Mouse (Mus musculus) limb, embryonic 14.5 days (tissue): Measurements from ENCODE around the gene Stx6. TPM values are rescaled to one million over a fixed set of nuclear protein-coding genes. Genes with fewer than 3 reads are reported as not detected.
"Not testable (repeated sequence)": the region's sequence is repeated elsewhere in the genome, so short reads cannot be mapped to it uniquely, and the experiment has no call there.

ENCODE experiments used
- ATAC-seq: fragments of 200-750 bp; cut with Nextera tagmentation; 2 replicates; pipeline ENCODE4 v1.8.0; 2017; ENCODE audit warnings: low read depth, moderate number of reproducible peaks, moderate TSS enrichment; ENCODE audit not compliant: low FRiP score
- DNase-seq: peaks from one replicate; pipeline ENCODE4 v3.0.0-alpha.2; 2015; ENCODE audit warnings: low spot score
- H3K27ac ChIP-seq: fragments of 300-500 bp; sonication (generic); replicated peaks from 2 replicates; pipeline ENCODE4 v1.5.1; 2014; ENCODE audit warnings: low read depth, mild to moderate bottlenecking, low read length, moderate library complexity, mixed read lengths
- H3K27me3 ChIP-seq: fragments of 300-500 bp; sonication (generic); 2 replicates; pipeline ENCODE4 v1.6.1; 2014; ENCODE audit warnings: low read length, mixed read lengths; ENCODE audit not compliant: control insufficient read depth, insufficient read depth
- H3K36me3 ChIP-seq: fragments of 300-500 bp; sonication (generic); 2 replicates; pipeline ENCODE4 v1.6.1; 2014; ENCODE audit warnings: mild to moderate bottlenecking, low read length, moderate library complexity, mixed read lengths; ENCODE audit not compliant: control insufficient read depth, insufficient read depth
- H3K4me1 ChIP-seq: fragments of 300-500 bp; sonication (generic); 2 replicates; pipeline ENCODE4 v1.6.1; 2014; ENCODE audit warnings: antibody characterized with exemption, low read length, mixed read lengths; ENCODE audit not compliant: control insufficient read depth, insufficient read depth
- H3K4me2 ChIP-seq: fragments of 300-500 bp; sonication (generic); replicated peaks from 2 replicates; pipeline ENCODE4 v1.6.1; 2014; ENCODE audit warnings: low read depth, mild to moderate bottlenecking, low read length, moderate library complexity; ENCODE audit not compliant: severe bottlenecking
- H3K4me3 ChIP-seq: fragments of 300-500 bp; sonication (generic); replicated peaks from 2 replicates; pipeline ENCODE4 v1.5.1; 2014; ENCODE audit warnings: low read length
- H3K9ac ChIP-seq: fragments of 300-500 bp; sonication (generic); 2 replicates; pipeline ENCODE4 v1.6.1; 2014; ENCODE audit warnings: mild to moderate bottlenecking, low read depth, low read length, moderate library complexity; ENCODE audit not compliant: severe bottlenecking
- H3K9me3 ChIP-seq: fragments of 300-500 bp; sonication (generic); 2 replicates; pipeline ENCODE4 v1.6.1; 2016; ENCODE audit warnings: low read length; ENCODE audit not compliant: control insufficient read depth
- POLR2A ChIP-seq: fragments of 200-500 bp; IDR thresholded peaks from 2 replicates; pipeline ENCODE4 v1.8.0; 2012; ENCODE audit warnings: inconsistent platforms, mild to moderate bottlenecking, moderate library complexity, borderline replicate concordance; ENCODE audit not compliant: insufficient read depth, insufficient read length; ENCODE audit errors: extremely low read depth
- whole genome bisulfite sequencing: fragments of 180-500 bp; shearing (Covaris S2); extraction: QIAGEN DNeasy Blood & Tissue Kit; methylation state at CpG from one replicate; pipeline ENCODE4 v1.1.7; 2014; 5-methylcytosine and 5-hydroxymethylcytosine counted together
- polyA plus RNA-seq, 2 experiments: library from polyadenylated mRNA; depleted of rRNA in 1 of 2; stranded (reverse) in 1 of 2; unstranded in 1 of 2; fragments of >200 nt; fragmentation: Nextera tagmentation in 1 of 2; extraction: Ambion mirVana in 1 of 2; gene quantifications; 2 replicates each; pipeline versions ENCODE4 v1.2.1 to v1.2.3; 2012 to 2014

The Stx6 gene
- polyA plus RNA-seq, 2 experiments: 80.1 to 89.9 TPM

- ATAC-seq: peak; percentile 48
- Histone ChIP-seq H3K27ac (peak overlapping the region; percentile 83), H3K27me3 (no peaks in the 10 kb centered on the region), H3K9me3 (no peaks in the 10 kb centered on the region), H3K4me1 (no peaks in the 10 kb centered on the region), H3K4me2 (peak overlapping the region; percentile 73), H3K9ac (peak overlapping the region; percentile 87), H3K4me3 (peak overlapping the region; percentile 95), H3K36me3 (no peaks in the 10 kb centered on the region)
- peak; percentile 33 for DNase-seq
- WGBS: under 1% methylated on average over 40 of the region's 46 CpGs
- TF ChIP-seq POLR2A: no peak
These were observed 512 bp downstream of the Stx6 start for GRCm38 (mm10) chr1:155158970-155159484.

DNA sequence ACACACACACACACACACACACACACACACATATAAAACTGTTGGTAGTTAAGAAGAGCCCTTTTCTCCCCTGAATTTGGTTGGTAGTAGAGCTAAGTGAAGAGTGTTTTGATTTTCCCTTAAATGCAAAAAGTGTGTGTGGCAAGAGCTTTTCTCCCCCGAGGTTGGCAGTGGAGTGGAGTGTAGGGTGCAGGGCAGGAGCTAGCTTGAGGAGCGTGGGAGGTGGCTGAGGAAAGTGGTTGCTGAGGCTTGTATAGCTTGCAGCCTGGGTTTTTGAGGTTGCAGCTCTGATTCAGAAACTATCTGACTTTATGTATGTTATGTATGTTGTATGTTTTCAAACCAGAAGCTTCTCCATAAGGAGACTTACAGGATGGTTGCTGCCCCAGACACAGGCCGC is 8.9 kb downstream of the Stx6 start:
- ATAC-seq (no peak), DNase-seq (no peak)
- Histone ChIP-seq H3K9me3 (no peaks in the 10 kb centered on the region), H3K27ac (no peak overlapping the region), H3K9ac (no peak overlapping the region), H3K4me1 (no peaks in the 10 kb centered on the region), H3K4me2 (no peak overlapping the region), H3K4me3 (no peak overlapping the region), H3K36me3 (no peaks in the 10 kb centered on the region), H3K27me3 (no peaks in the 10 kb centered on the region)
- TF ChIP-seq POLR2A: no peak
- 87% methylated on average over 3 of the region's 3 CpGs for WGBS

GRCm38 (mm10) chr1:155169935-155170334 is 11.4 kb downstream of the Stx6 start:
- H3K36me3 ChIP-seq: 0 out of 2 replicates have a peak, but pooled peaks cover 5% of the 10 kb centered on the region
- ATAC-seq (no peak), DNase-seq (no peak)
- H3K4me2 ChIP-seq: no peak overlapping the region
- H3K9me3 ChIP-seq: no peaks in the 10 kb centered on the region
- H3K9ac ChIP-seq: no peak overlapping the region
- no peaks in the 10 kb centered on the region for H3K4me1 ChIP-seq
- no peaks in the 10 kb centered on the region for H3K27me3 ChIP-seq
- H3K27ac ChIP-seq: no peak overlapping the region
- no peak for TF ChIP-seq POLR2A
- no peak overlapping the region for H3K4me3 ChIP-seq

DNA sequence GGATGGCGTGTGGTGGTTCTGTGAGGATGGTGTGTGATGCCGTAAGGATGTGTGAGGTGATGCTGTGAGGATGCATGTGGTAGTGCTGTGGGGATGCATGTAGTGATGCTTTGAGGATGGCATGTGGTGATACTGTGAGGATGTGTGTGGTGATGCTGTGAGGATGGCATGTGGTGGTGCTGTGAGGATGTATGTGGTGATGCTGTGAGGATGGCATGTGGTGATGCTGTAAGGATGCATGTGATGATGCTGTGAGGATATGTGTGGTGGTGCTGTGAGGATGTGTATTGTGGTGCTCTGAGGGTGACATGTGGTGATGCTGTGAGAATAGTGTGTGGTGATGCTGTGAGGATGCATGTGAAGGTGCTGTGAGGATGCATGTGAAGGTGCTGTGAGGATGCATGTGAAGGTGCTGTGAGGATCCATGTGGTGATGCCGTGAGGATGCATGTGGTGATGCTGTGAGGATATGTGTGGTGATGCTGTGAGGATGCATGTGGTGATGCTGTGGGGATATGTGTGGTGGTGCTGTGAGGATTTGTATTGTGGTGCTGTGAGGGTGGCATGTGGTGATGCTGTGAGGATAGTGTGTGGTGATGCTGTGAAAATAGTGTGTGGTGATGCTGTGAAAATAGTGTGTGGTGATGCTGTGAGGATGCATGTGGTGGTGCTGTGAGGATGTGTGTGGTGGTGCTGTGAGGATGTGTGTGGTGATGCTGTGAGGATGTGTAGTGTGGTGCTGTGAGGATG is 14.6 kb downstream of the Stx6 start:
- no peak overlapping the region for H3K4me3 ChIP-seq
- peaks cover 18% of the 10 kb centered on the region for H3K36me3 ChIP-seq
- no peak overlapping the region for H3K4me2 ChIP-seq
- no peaks in the 10 kb centered on the region for H3K4me1 ChIP-seq
- no peak for TF ChIP-seq POLR2A
- H3K9me3 ChIP-seq: no peaks in the 10 kb centered on the region
- ATAC-seq (no peak), DNase-seq (no peak)
- H3K9ac ChIP-seq: no peak overlapping the region
- WGBS: 91% methylated on average over 3 of the region's 3 CpGs
- H3K27me3 ChIP-seq: no peaks in the 10 kb centered on the region
- H3K27ac ChIP-seq: no peak overlapping the region

GRCm38 (mm10) chr1:155173644-155174016 is 15.1 kb downstream of the Stx6 start:
- not testable (repeated sequence) for H3K9me3 ChIP-seq, DNase-seq, ATAC-seq, H3K4me2 ChIP-seq, H3K4me3 ChIP-seq, H3K9ac ChIP-seq, H3K4me1 ChIP-seq, H3K27ac ChIP-seq, H3K27me3 ChIP-seq
- H3K36me3 ChIP-seq: peaks cover 23% of the 10 kb centered on the region
- whole genome bisulfite sequencing: 89% methylated on average over 1 of the region's 1 CpGs
